Mouse (Mus musculus) heart, postnatal 14 days (tissue): ENCODE data around the gene Sept10. TPM values are rescaled to one million over a fixed set of nuclear protein-coding genes. Genes with fewer than 3 reads are reported as not detected.
"Not testable (repeated sequence)": the region's sequence is repeated elsewhere in the genome, so short reads cannot be mapped to it uniquely, and the experiment has no call there.

Source experiments
- DNase-seq, 2 experiments: peaks; one replicate each; pipeline ENCODE4 v3.0.0; 2021 to 2022
- intact Hi-C: fragments of 180-260 bp; cut with DNase I; formaldehyde crosslinking; loops from one replicate; pipeline ENCODE4 v1.15.1; 2025
- total RNA-seq, 2 experiments: library from RNA; stranded (reverse); gene quantifications; 2 replicates each; pipeline ENCODE4 v1.2.3; 2021

The Sept10 gene
- total RNA-seq, 2 experiments from 2014 or later = 20.1 to 21.1 TPM

DNA sequence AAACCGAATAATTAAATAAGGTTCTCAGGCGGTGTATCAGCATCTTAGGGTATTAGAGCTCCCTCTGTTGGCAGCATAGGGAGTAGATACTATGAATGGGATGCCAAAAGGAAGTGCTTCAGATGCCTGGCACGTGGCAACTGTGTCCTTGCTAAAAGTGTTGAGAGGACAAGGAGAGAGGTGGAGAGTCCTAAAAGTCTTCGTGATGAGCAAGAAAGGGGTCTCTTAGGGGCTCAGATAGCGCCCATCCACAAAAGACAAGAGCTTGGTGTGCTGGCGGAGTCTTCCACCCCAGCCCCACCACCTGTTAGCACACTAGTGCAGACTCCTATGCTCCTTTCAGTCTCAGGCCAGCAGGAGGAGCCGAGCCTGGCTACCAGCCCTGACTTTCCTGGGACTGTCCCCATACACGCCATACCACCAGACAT, 71.7 kb downstream of the Sept10 start:
- peak; percentile 12 to 60 for DNase-seq
- intact Hi-C loops = loop anchor here (1.0 to 10.0 kb wide), 3 partner anchors 41 to 337 kb away; partner anchors contain the start of gene Sh3rf3

DNA sequence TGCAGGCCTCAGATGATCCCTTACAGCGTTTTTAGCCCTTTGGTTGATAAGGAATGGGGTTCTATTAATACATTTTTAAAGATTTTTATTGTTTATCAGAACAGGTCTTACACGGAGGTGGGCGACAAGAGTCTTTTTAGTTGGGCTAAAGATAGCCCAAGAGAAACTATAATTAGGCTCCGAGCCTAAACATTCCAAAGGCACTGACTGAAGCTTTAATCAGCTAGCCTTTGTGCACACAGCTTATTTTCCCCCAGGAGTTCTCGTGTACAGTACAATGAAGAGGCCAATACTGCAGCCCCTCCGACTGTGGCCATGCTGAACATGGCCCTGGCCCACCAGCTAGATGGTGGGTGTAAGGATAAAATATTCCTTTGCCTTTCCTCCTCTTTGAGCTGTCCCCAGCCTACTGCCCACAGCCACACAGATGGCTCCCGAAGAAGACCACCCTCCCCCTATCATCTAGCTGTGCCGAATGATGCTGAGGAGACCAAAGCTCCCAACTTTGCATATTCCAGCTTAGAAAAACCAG, 88.1 kb downstream of the Sept10 start:
- intact Hi-C loops = no loop called here
- DNase-seq = no peak

DNA sequence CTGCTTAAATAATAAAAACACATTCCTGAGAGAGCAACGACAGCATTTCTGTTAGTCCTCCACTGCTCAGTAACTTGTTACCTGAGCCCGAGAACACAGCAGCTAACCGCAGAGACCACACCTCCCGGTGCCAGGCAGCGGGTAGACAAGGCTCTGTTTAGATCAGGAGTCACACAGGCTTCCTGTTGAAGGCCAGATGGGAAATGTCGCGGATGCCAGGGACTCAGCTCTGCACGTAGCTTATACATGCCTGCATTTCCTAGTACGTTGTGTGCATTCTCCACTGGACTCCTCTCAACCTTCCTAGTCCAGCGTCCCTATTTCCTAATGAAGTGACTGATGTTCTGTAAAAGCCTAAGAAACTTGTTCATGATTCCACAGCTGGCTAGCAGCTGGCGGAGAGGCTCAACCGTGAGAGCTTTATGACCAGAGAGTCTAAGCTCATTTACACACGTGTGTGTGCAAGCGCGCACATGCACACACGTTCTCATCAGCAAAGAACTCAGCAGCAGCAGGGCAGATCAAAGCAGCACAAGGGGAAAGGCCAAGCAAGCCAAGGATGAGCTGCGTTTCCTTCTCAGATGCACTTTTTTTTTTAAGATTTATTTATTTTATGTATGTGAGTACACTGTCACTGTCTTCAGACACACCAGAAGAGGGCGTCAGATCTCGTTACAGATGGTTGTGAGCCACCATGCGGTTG, 89.6 kb downstream of the Sept10 start:
- intact Hi-C loops = no loop called here
- DNase-seq = no peak

DNA sequence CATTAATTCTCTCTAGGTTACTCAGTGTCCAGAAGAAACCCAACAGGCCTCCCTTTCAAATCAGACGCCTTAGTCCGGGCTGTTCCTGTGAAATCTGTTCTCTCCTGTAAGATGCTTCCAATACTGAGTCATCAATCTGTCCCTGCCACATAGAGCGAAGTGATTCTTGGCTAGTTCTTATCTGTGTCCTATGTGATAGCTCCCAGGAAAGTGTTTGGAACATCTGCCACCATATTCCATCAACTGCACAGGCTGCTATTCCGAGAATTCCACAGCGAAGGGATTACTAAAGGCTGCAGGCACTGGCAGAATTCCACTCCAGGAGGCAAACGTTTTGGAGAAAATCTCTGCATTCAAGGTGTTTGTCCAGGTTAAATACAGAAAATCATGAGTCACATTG, 94.0 kb downstream of the Sept10 start:
- no peak for DNase-seq
- intact Hi-C loops = no loop called here

DNA sequence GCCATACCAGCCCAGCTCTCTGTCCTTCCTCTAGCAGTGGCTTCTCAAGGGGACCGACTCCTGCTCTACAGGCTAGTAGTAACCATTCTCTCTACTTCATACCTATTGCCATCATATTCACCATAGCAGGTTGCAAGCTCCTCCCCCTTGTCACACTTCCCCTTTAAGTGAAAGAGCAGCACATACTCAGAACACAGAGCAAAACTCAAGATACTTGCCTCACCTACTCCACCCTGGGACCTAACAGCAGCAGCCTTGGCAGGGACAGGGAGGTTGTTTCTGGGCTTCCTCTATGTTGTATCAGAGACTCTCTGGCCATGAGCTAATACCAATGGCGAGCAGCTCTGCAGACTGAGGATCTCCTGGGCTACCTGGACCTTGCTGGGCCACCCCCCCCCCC, 96.2 kb downstream of the Sept10 start:
- intact Hi-C loops = no loop called here
- no peak for DNase-seq

DNA sequence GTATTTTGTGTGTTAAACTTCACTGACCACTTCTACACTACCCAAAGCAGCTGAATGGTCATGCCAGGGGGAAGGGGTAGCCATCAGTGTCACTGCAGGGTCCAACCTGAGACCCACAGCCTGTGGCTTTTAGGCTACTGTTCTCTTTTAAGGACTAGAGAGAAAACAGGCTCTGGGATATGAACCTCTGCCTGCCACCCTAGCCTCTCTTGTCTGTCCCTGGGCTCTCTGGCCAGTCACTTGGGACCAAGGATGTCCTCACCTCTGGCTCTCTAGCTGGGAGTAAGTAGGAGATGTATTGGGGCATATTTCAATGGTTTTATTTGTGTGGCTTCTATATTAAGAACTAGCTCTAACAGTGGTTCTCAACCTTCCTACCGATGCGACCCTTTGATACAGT, 101.8 kb downstream of the Sept10 start:
- intact Hi-C loops = no loop called here

DNA sequence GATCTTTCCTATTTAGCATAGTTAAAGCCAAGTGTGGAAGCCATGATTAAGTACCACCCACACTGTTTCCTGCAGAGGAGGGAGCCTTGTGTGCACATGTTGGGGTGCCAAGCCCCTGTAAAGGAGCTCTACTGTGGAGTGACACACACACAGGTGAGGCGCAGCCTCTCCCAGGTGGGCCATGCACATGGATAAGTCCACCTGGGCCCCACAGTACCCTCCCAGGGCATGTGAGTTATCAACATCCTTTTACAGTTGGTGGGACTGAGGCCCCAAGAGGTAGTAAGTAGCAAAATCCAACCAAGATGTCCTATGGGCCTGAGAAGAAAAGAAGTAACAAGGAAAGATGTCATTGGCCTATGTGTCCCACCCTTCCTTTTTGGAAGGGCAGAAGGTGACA, 102.6 kb downstream of the Sept10 start:
- no peak for DNase-seq
- intact Hi-C loops = no loop called here

More for the DNA sequence above, 101.8 kb downstream of the Sept10 start:
- DNase-seq = no peak

DNA sequence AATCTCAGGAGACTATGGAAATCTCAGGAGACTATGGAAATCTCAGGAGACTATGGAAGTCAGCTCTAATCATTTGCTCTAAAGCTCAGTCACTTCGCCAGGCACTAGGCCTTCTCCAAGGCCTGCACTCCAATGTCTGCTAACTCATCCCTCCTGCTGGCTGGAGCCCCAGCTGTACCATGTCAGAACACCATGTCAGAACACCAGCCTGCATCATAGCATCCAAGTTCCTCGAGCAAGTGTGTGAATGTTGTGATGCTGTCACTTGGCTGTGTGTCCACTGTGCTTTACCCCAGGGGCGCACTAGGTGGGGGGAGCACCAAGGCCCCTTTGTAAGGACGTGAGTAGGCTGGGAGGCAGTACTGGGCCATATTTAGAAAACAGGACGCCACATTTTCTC, 104.1 kb downstream of the Sept10 start:
- DNase-seq = no peak
- intact Hi-C loops = no loop called here

DNA sequence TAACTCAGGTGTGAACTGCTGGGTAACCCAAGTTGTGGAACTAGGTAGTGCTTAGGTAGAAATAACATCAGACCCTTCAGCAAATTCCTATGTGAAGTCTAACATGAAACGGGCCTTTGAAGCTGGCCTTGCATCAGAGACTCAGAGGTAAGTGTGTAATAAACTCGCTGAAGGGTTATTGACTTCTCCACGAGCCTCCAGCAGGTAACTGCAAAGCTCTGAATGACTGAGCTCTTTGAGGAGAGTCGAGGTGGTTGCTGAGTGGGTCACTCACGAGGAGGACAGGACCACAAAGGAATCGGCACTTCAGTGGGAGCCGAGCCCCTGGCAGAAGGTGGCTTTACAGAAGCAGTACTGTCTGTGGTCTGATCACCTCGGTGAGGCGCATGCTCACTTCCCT, 105.3 kb downstream of the Sept10 start:
- intact Hi-C loops = no loop called here
- no peak for DNase-seq

DNA sequence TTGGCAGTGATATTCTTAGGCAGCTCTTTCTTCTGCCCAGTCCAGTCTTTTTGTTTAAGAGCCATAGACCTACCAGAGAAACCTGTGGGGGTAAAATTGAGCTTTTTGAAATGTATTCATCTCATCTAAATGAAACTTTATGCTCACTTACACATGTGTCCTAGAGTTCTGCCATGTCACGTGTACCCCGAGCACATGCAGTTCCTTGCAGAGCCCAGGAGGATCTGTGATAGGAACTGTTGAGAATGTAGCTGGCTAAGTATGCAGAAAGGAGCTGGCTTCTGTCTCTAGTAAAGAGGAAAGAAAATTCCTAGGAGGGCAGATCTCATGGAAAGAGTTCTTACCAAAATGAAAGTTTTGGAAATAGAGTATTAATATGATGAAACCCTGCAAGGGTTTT, 106.0 kb downstream of the Sept10 start:
- intact Hi-C loops = no loop called here
- DNase-seq = no peak

DNA sequence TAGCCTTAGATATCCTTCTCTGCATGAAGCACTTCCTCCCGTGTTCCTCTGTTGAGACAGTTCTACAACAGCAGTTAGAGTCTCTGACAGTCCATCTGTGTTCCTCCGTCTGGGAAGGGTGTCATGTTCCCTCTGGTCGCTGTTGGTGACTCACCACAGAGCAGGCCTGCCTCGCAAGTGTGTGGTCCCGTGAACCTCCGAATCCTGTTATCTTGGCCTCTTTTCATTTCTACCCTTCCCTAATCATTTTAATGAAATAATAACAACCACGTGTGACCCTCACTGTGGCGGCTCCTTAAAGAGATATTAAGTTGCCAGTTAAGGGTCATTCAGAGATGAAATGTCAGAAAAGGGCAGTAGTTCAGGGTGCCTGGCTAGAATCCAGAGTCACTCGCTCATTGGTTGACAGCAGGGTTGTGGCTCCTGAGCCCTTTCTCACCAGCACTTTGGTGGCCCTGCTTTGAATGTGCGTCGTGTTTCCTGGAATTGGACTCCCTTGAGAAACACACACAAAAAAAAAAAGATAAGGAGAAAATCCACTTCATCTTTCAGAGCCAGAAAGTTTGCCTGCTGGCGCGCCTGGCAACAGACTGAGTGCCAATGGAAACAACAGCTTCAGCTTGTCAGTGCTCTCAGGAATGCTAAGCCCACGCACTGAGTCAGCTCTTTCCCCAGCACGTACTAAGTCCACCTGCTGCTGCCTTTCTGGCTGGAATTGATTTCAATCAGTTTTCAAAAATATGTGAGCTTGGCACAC, 106.9 kb downstream of the Sept10 start:
- intact Hi-C loops = no loop called here
- peak; percentile 37 to 44 for DNase-seq

DNA sequence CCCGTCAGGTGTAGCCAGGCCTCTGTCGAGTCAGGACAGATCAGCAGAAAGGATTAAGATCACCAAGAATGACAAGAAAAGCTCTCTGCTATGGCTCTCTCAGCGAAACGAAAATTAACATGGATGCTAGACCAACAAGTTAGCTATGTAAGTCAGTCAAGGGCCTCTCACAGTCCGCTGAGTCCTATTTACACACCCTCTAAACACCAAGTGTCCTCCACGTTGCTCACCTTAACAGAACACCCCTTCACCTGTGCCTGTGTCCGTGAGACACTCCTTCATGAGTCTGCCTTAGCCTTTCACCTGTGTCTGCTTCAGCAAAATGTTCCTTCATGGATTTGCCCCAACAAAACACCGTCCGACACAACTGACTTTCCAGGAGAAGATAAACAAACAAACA, 108.3 kb downstream of the Sept10 start:
- intact Hi-C loops = no loop called here
- DNase-seq = no peak

DNA sequence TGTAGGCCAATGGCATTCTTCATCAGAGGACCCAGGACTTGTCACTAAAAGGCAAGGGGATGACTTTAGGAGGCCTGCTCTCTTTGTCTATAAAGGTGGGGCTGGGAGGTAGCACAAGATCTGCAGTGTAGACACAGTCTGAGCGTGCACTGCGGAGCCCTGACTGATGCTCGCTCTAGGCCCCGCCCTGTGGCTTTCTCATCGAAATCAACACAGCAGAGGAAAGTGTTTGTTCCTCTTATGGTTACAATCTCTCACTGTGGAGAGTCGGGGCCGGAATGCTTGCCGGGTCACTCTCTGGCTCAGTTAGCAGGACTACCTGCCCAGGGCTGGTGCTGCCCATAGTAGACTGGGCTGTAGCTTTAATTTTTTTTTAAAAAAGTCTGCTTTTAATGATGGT, 108.9 kb downstream of the Sept10 start:
- intact Hi-C loops = no loop called here

DNA sequence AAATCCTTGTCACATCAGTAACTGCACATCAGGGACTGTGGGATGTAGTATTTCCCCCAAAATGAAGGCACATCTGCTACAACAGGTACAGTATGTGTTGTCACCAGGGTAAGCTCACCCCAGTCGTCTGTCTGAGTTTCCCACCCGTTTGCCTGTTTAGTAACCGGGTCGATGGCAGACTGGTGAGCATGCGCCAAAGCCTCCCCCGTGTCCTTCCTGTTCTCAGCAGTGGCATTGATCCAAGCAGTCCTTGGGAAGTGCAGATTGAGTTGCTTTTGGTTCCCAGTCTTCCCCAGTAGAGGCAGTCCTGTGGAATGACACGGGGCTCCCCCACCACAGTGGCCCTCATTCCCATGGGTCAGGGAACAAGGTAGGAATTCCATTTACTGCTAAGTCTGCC, 111.3 kb downstream of the Sept10 start:
- DNase-seq = no peak
- intact Hi-C loops = no loop called here

More for the DNA sequence above, 108.9 kb downstream of the Sept10 start:
- no peak for DNase-seq

DNA sequence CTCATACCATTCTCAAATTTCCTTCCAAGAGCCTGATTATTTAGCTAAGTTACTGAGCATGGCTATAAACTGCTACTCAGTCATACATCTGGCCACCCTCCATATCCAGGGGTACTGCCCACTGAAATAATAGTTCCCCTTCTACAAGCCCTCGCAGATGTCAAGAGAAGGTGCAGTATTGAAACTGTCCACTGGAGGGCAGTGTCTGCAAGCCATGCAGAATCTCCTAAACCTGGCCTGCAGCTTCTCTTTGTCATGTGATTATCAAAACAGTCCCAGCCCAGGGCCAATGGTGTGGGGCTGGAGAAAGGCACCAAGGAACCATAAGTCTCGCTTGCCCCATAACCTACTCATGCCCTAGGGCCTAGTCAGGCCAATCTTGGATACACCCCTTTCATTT, 112.6 kb downstream of the Sept10 start:
- intact Hi-C loops = loop anchor here (1.0 to 10.0 kb wide), 3 partner anchors 41 to 246 kb away; no protein-coding TSS in a partner anchor
- peak; percentile 72 to 86 for DNase-seq

DNA sequence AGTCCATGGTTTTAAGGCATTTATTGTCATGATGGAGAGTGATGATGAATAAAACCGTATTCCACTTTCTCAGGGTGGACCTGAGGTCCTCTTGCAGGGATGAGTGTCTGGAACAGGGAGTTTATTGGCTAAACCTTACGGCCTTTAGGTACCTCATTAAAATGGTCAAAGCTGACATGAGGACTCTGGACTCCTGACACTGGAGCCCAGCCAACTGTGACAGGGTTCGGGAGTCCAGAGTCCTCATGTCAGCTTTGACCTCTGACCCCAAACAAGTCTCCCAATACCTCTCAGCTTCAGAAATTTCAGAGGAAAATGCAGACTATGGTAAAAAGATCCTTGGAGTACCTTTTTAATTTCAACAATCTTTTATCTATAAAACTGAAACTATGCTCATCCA, 115.0 kb downstream of the Sept10 start:
- intact Hi-C loops = loop anchor here (10.0 kb wide), 1 partner anchor 248 kb away; no protein-coding TSS in a partner anchor
- no peak for DNase-seq

DNA sequence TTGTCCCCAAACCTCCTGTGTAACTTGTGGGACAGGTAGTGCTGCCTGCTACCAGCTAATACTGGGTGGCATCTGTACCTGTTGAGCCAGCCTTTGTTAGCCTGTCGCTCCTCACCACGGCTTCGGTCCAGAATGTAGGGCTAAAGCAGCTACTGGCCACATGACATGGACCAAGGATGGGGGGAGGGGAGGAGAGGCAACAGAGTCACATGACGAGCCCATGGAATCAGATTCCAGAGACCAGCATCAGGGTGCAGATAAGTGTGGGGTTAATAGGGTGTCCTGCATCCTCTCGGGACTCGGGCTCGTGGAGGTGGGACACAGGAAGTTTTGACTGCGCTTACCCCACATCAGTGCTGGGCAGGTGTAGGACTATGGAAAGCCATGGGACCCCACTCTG, 115.8 kb downstream of the Sept10 start:
- intact Hi-C loops = loop anchor here (10.0 kb wide), 1 partner anchor 249 kb away; no protein-coding TSS in a partner anchor
- no peak for DNase-seq

DNA sequence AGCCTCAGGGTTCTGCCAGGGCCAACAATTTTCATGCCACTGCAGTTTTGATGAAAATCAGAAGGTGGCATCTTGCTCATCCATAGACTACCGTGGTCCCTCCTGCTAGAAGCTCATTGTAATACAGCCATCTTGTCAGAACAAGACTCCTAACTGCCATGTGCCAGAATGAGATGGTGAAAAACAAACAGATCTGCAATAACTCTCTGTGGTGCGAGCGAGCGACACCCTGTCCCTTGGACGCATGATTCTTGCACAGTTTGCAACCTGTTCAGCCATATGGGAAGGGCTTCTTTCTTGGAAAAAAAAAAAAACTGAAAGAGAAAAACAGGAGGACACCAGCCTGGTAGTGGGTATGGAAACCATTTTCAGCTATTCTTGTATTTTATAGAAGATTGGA, 117.0 kb downstream of the Sept10 start:
- no peak for DNase-seq
- intact Hi-C loops = loop anchor here (10.0 kb wide), 1 partner anchor 250 kb away; no protein-coding TSS in a partner anchor

DNA sequence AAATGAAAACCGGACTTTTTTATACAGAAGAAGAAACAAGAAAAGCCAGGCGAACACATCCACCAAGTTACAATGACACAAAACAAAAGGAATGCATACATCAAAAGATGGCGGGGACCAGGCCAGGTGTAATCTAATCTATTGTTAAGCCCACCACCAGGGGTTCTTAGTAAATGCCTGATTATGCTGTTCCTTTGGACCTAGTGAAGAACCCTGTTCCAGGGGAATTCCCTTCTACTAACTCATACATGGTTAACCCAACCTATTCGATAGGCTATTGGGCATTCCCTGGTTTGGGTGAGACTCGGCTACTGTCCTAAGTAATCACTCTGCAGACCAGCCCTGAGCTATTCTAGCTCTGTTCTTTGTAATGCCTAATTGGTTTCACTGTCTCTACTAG, 118.6 kb downstream of the Sept10 start:
- intact Hi-C loops = loop anchor here (10.0 kb wide), 1 partner anchor 252 kb away; no protein-coding TSS in a partner anchor
- not testable (repeated sequence) for DNase-seq

DNA sequence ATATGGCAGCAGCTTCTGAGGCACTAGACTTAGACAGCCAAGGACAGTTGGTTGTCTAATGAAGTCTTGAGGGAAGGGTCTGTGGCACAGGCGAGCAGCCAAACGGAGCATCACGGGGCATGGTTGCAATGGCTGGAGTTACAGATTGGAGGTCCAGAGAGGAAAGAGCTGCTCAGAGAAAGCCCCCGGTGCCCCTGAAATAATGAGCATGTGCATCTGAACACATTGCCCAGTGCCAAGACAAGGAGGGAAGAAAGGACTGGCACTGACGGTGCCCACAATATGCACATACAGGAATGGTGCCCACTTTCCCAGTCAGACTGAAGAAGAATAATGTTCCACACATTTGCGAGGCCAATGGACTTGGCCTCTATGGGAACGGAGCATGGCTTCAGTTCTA, 129.7 kb downstream of the Sept10 start:
- intact Hi-C loops = no loop called here
- no peak for DNase-seq
